Mouse (Mus musculus): ENCODE data around the gene Lrrc51. TPM values are rescaled to one million over a fixed set of nuclear protein-coding genes. Genes with fewer than 3 reads are reported as not detected.

Gene Lrrc51
- total and polyA plus RNA-seq, 3 experiments = 13.6 to 30.8 TPM; not detected in 1

GRCm38 (mm10) chr7:101867482-101867881 lies 66.2 kb downstream of the Lrrc51 start:
- Histone ChIP-seq H3K4me1 (ENCODE audit: control insufficient read depth in 1 of 2, insufficient read depth in 2 of 2, low read length in 2 of 2) (no peaks in the 10 kb centered on the region), H3K4me3 (ENCODE audit: control insufficient read depth in 1 of 2, insufficient read depth in 1 of 2, low read depth in 2 of 2, low read length in 2 of 2) (no peak overlapping the region), H3K27ac (ENCODE audit: control insufficient read depth, low read depth, low read length) (no peak overlapping the region), H3K9ac (ENCODE audit: control insufficient read depth, low read depth, low read length, poor library complexity, severe bottlenecking) (no peak overlapping the region), H3K27me3 (ENCODE audit: control insufficient read depth in 1 of 2, insufficient read depth in 2 of 2, low read length in 2 of 2) (no peaks in the 10 kb centered on the region; a peak in 1 of 4 replicates), H3K79me2 (ENCODE audit: control insufficient read depth, insufficient read depth, low read length, poor library complexity) (no peaks in the 10 kb centered on the region), H3K9me3 (replicated peaks; ENCODE audit: insufficient read depth, low read length) (no peaks in the 10 kb centered on the region), H3K36me3 (ENCODE audit: control insufficient read depth in 1 of 2, insufficient read depth in 2 of 2, low read length in 2 of 2) (no peaks in the 10 kb centered on the region)
- TF ChIP-seq BHLHE40 (IDR thresholded peaks at IDR 0.05; ENCODE audit: borderline replicate concordance, low read depth, low read length) = no peak
- TF ChIP-seq NRF1 (IDR thresholded peaks at IDR 0.05; ENCODE audit: insufficient read depth, low read depth, low read length, poor library complexity, severe bottlenecking) = no peak
- no peak for TF ChIP-seq ZNF384 (IDR thresholded peaks at IDR 0.05; ENCODE audit: low read depth, low read length)
- TF ChIP-seq USF1 (IDR thresholded peaks at IDR 0.05; ENCODE audit: low read depth, low read length) = no peak
- no peak for TF ChIP-seq RAD21 (IDR thresholded peaks at IDR 0.05; ENCODE audit: low read depth, low read length)
- no peak for TF ChIP-seq JUND (IDR thresholded peaks at IDR 0.05; ENCODE audit: low read depth, low read length)
- no peak for TF ChIP-seq MAFK (IDR thresholded peaks at IDR 0.05; ENCODE audit: borderline replicate concordance, low read depth, low read length)
- TF ChIP-seq POLR2AphosphoS2 (IDR thresholded peaks at IDR 0.05; ENCODE audit: low read length) = no peak
- TF ChIP-seq KAT2A (conservative IDR thresholded peaks at IDR 0.05; ENCODE audit: low read depth, low read length) = no peak
- TF ChIP-seq POLR2A (IDR thresholded peaks at IDR 0.05; ENCODE audit: control insufficient read depth in 1 of 2, insufficient read depth in 1 of 2, low read depth in 1 of 2, low read length in 2 of 2, poor library complexity in 1 of 2) = no peak
- TF ChIP-seq USF2 (IDR thresholded peaks at IDR 0.05; ENCODE audit: borderline replicate concordance in 1 of 2, insufficient read depth in 1 of 2, low read depth in 1 of 2, low read length in 2 of 2) = no peak
- no peak for TF ChIP-seq MYB (IDR thresholded peaks at IDR 0.05; ENCODE audit: low read depth, low read length)
- TF ChIP-seq MAZ (IDR thresholded peaks at IDR 0.05; ENCODE audit: low read depth, low read length) = no peak
- no peak for TF ChIP-seq ELF1 (IDR thresholded peaks at IDR 0.05; ENCODE audit: low read depth, low read length)
- no peak for TF ChIP-seq CTCF (IDR thresholded peaks at IDR 0.05 in 2 of 3, conservative IDR thresholded peaks at IDR 0.05 in 1 of 3; ENCODE audit: control insufficient read depth in 1 of 3, insufficient read depth in 1 of 3, low read depth in 2 of 3, low read length in 3 of 3, poor library complexity in 1 of 3, severe bottlenecking in 1 of 3)
- TF ChIP-seq SMC3 (IDR thresholded peaks at IDR 0.05; ENCODE audit: low read depth, low read length) = no peak
- no peak for TF ChIP-seq ZKSCAN1 (IDR thresholded peaks at IDR 0.05; ENCODE audit: low read depth, low read length)
- TF ChIP-seq CHD2 (IDR thresholded peaks at IDR 0.05; ENCODE audit: low read length) = no peak
- TF ChIP-seq MEF2A (IDR thresholded peaks at IDR 0.05; ENCODE audit: extremely low read depth, insufficient replicate concordance, low read depth, low read length, poor library complexity, severe bottlenecking) = no peak
- DNase-seq (ENCODE audit: low read depth, low spot score) = no peak

- no peak for DNase-seq (ENCODE audit: low read depth, low spot score)
- Histone ChIP-seq H3K27me3 (ENCODE audit: control insufficient read depth in 1 of 2, insufficient read depth in 2 of 2, low read length in 2 of 2) (no peaks in the 10 kb centered on the region; a peak in 1 of 4 replicates), H3K36me3 (ENCODE audit: control insufficient read depth in 1 of 2, insufficient read depth in 2 of 2, low read length in 2 of 2) (no peaks in the 10 kb centered on the region), H3K9ac (ENCODE audit: control insufficient read depth, low read depth, low read length, poor library complexity, severe bottlenecking) (no peak overlapping the region), H3K9me3 (replicated peaks; ENCODE audit: insufficient read depth, low read length) (no peaks in the 10 kb centered on the region), H3K4me1 (ENCODE audit: control insufficient read depth in 1 of 2, insufficient read depth in 2 of 2, low read length in 2 of 2) (no peaks in the 10 kb centered on the region), H3K4me3 (ENCODE audit: control insufficient read depth in 1 of 2, insufficient read depth in 1 of 2, low read depth in 2 of 2, low read length in 2 of 2) (no peak overlapping the region), H3K27ac (ENCODE audit: control insufficient read depth, low read depth, low read length) (no peak overlapping the region), H3K79me2 (ENCODE audit: control insufficient read depth, insufficient read depth, low read length, poor library complexity) (no peaks in the 10 kb centered on the region)
- no peak for TF ChIP-seq USF1 (IDR thresholded peaks at IDR 0.05; ENCODE audit: low read depth, low read length)
- no peak for TF ChIP-seq USF2 (IDR thresholded peaks at IDR 0.05; ENCODE audit: borderline replicate concordance in 1 of 2, insufficient read depth in 1 of 2, low read depth in 1 of 2, low read length in 2 of 2)
- no peak for TF ChIP-seq CHD1 (IDR thresholded peaks at IDR 0.05; ENCODE audit: low read depth, low read length)
- no peak for TF ChIP-seq MAFK (IDR thresholded peaks at IDR 0.05; ENCODE audit: borderline replicate concordance, low read depth, low read length)
- no peak for TF ChIP-seq E2F4 (IDR thresholded peaks at IDR 0.05; ENCODE audit: borderline replicate concordance, low read depth, low read length)
- TF ChIP-seq MAZ (IDR thresholded peaks at IDR 0.05; ENCODE audit: low read depth, low read length) = no peak
- TF ChIP-seq ZMIZ1 (IDR thresholded peaks at IDR 0.05; ENCODE audit: low read depth, low read length) = no peak
- no peak for TF ChIP-seq ZNF384 (IDR thresholded peaks at IDR 0.05; ENCODE audit: low read depth, low read length)
- TF ChIP-seq POLR2A (IDR thresholded peaks at IDR 0.05; ENCODE audit: control insufficient read depth in 1 of 2, insufficient read depth in 1 of 2, low read depth in 1 of 2, low read length in 2 of 2, poor library complexity in 1 of 2) = no peak
- TF ChIP-seq GATA1 (IDR thresholded peaks at IDR 0.05; ENCODE audit: low read depth, low read length) = no peak
- no peak for TF ChIP-seq TBP (IDR thresholded peaks at IDR 0.05; ENCODE audit: low read depth, low read length)
- TF ChIP-seq BHLHE40 (IDR thresholded peaks at IDR 0.05; ENCODE audit: borderline replicate concordance, low read depth, low read length) = no peak
- TF ChIP-seq SIN3A (IDR thresholded peaks at IDR 0.05; ENCODE audit: low read length) = no peak
- no peak for TF ChIP-seq MAX (IDR thresholded peaks at IDR 0.05; ENCODE audit: low read length)
- no peak for TF ChIP-seq ELF1 (IDR thresholded peaks at IDR 0.05; ENCODE audit: low read depth, low read length)
- TF ChIP-seq CTCF (IDR thresholded peaks at IDR 0.05 in 2 of 3, conservative IDR thresholded peaks at IDR 0.05 in 1 of 3; ENCODE audit: control insufficient read depth in 1 of 3, insufficient read depth in 1 of 3, low read depth in 2 of 3, low read length in 3 of 3, poor library complexity in 1 of 3, severe bottlenecking in 1 of 3) = no peak
- TF ChIP-seq GABPA (IDR thresholded peaks at IDR 0.05; ENCODE audit: low read depth, low read length) = no peak
- TF ChIP-seq ZC3H11A (IDR thresholded peaks at IDR 0.05; ENCODE audit: low read depth, low read length) = no peak
- no peak for TF ChIP-seq POLR2AphosphoS2 (IDR thresholded peaks at IDR 0.05; ENCODE audit: low read length)
Observed at GRCm38 (mm10) chr7:101866491-101867265, 67.0 kb downstream of the Lrrc51 start.
